Mouse (Mus musculus) left cerebral cortex, postnatal 10 days (tissue): ENCODE data around the gene Diaph2. TPM values are rescaled to one million over a fixed set of nuclear protein-coding genes. Genes with fewer than 3 reads are reported as not detected.

Experiments used
- DNase-seq, 2 experiments: peaks; one replicate each; pipeline ENCODE4 v3.0.0; 2021 to 2022; ENCODE audit warnings: low spot score in 2 of 2, mixed read lengths in 1 of 2; ENCODE audit errors: extremely low spot score in 1 of 2
- intact Hi-C: fragments of 180-260 bp; cut with DNase I; formaldehyde crosslinking; loops from one replicate; pipeline ENCODE4 v1.15.1; 2025
- total RNA-seq, 2 experiments: library from RNA; stranded (reverse); gene quantifications; 2 replicates each; pipeline ENCODE4 v1.2.3; 2021

The Diaph2 gene
- total RNA-seq, 2 experiments from 2014 or later, result 14.7 to 14.9 TPM

GRCm38 (mm10) chrX:130503465-130503860 lies 753.9 kb downstream of the Diaph2 start:
- intact Hi-C loops, result no loop called here
- DNase-seq, result no peak

- intact Hi-C loops, result no loop called here
These were observed 756.1 kb downstream of the Diaph2 start for GRCm38 (mm10) chrX:130505626-130506025.

More at GRCm38 (mm10) chrX:130505626-130506025, 756.1 kb downstream of the Diaph2 start:
- no peak for DNase-seq
